Mouse (Mus musculus) yolk sac, embryonic 10.5 days (tissue): Measurements from ENCODE around the gene Rfx2.

Experiments used
- DNase-seq: peaks from one replicate; pipeline ENCODE4 v3.0.0-alpha.2; 2017; ENCODE audit warnings: low spot score

The Rfx2 gene

GRCm38 (mm10) chr17:56832918-56833317, 2.1 kb upstream of the Rfx2 start:
- DNase-seq = no peak

- peak; percentile 98 for DNase-seq
These were observed 451 bp upstream of the Rfx2 start for GRCm38 (mm10) chr17:56831111-56831816.

- no peak for DNase-seq
These were observed 1.0 kb downstream of the Rfx2 start for GRCm38 (mm10) chr17:56829795-56830194.

- no peak for DNase-seq
These were observed 1.6 kb downstream of the Rfx2 start for GRCm38 (mm10) chr17:56829171-56829570.

- no peak for DNase-seq
These were observed 4.1 kb downstream of the Rfx2 start for GRCm38 (mm10) chr17:56826718-56827117.

- no peak for DNase-seq
These were observed 7.5 kb downstream of the Rfx2 start for GRCm38 (mm10) chr17:56823352-56823751.

- no peak for DNase-seq
These were observed 8.4 kb downstream of the Rfx2 start for GRCm38 (mm10) chr17:56822380-56822779.

- DNase-seq = no peak
These were observed 11.1 kb downstream of the Rfx2 start for GRCm38 (mm10) chr17:56819694-56820111.

GRCm38 (mm10) chr17:56819032-56819545, 11.7 kb downstream of the Rfx2 start:
- DNase-seq = no peak

- no peak for DNase-seq
These were observed 12.7 kb downstream of the Rfx2 start for GRCm38 (mm10) chr17:56818067-56818636.

GRCm38 (mm10) chr17:56815057-56815345, 15.8 kb downstream of the Rfx2 start:
- DNase-seq = no peak

GRCm38 (mm10) chr17:56814316-56815056, 16.3 kb downstream of the Rfx2 start:
- peak; percentile 37 for DNase-seq

GRCm38 (mm10) chr17:56810245-56810644, 20.6 kb downstream of the Rfx2 start:
- peak; percentile 66 for DNase-seq

- DNase-seq = peak; percentile 49
These were observed 22.3 kb downstream of the Rfx2 start for GRCm38 (mm10) chr17:56808518-56808917.

- no peak for DNase-seq
These were observed 25.0 kb downstream of the Rfx2 start for GRCm38 (mm10) chr17:56805784-56806183.

GRCm38 (mm10) chr17:56804952-56805351, 25.9 kb downstream of the Rfx2 start:
- DNase-seq = no peak

- no peak for DNase-seq
These were observed 28.7 kb downstream of the Rfx2 start for GRCm38 (mm10) chr17:56802065-56802464.

- no peak for DNase-seq
These were observed 31.5 kb downstream of the Rfx2 start for GRCm38 (mm10) chr17:56799276-56799675.

- DNase-seq = no peak
These were observed 37.0 kb downstream of the Rfx2 start for GRCm38 (mm10) chr17:56793614-56794319.

- no peak for DNase-seq
These were observed 38.2 kb downstream of the Rfx2 start for GRCm38 (mm10) chr17:56792588-56792987.

- no peak for DNase-seq
These were observed 41.5 kb downstream of the Rfx2 start for GRCm38 (mm10) chr17:56789286-56789685.

GRCm38 (mm10) chr17:56788886-56789285, 41.9 kb downstream of the Rfx2 start:
- no peak for DNase-seq
